Mouse (Mus musculus) stomach, postnatal 0 days (tissue): Measurements from ENCODE around the gene Arhgef28. TPM values are rescaled to one million over a fixed set of nuclear protein-coding genes. Genes with fewer than 3 reads are reported as not detected.

Experiments used
- ATAC-seq: fragments of 200-750 bp; cut with Nextera tagmentation; 2 replicates; pipeline ENCODE4 v1.8.0; 2017; ENCODE audit not compliant: low FRiP score, low TSS enrichment
- DNase-seq: peaks from one replicate; pipeline ENCODE4 v3.0.0-alpha.2; 2016; ENCODE audit warnings: low spot score
- H3K27ac ChIP-seq: fragments of 300-500 bp; sonication (generic); replicated peaks from 2 replicates; pipeline ENCODE4 v1.5.1; 2014; ENCODE audit warnings: mild to moderate bottlenecking, control low read depth
- H3K27me3 ChIP-seq: fragments of 300-500 bp; sonication (generic); 2 replicates; pipeline ENCODE4 v1.6.1; 2014; ENCODE audit warnings: low read length; ENCODE audit not compliant: control insufficient read depth, insufficient read depth
- H3K36me3 ChIP-seq: fragments of 300-500 bp; sonication (generic); 2 replicates; pipeline ENCODE4 v1.6.1; 2014; ENCODE audit warnings: low read length, mixed read lengths; ENCODE audit not compliant: control insufficient read depth, insufficient read depth
- H3K4me1 ChIP-seq: fragments of 300-500 bp; sonication (generic); replicated peaks from 2 replicates; pipeline ENCODE4 v1.6.1; 2014; ENCODE audit warnings: antibody characterized with exemption; ENCODE audit not compliant: control insufficient read depth, insufficient read depth
- H3K4me2 ChIP-seq: fragments of 300-500 bp; sonication (generic); replicated peaks from 2 replicates; pipeline ENCODE4 v1.6.1; 2014; ENCODE audit warnings: low read depth, mild to moderate bottlenecking, control low read depth, moderate library complexity
- H3K4me3 ChIP-seq: fragments of 300-500 bp; sonication (generic); 2 replicates; pipeline ENCODE4 v1.5.1; 2014; ENCODE audit warnings: low read depth, low read length, control low read depth
- H3K9ac ChIP-seq: fragments of 300-500 bp; sonication (generic); 2 replicates; pipeline ENCODE4 v1.6.1; 2014; ENCODE audit warnings: mild to moderate bottlenecking, low read length, control low read depth, mixed read lengths
- H3K9me3 ChIP-seq: fragments of 300-500 bp; sonication (generic); 2 replicates; pipeline ENCODE4 v1.6.1; 2016; ENCODE audit warnings: low read length; ENCODE audit not compliant: control insufficient read depth
- CTCF ChIP-seq: IDR thresholded peaks from 2 replicates; pipeline ENCODE4 v1.5.1; 2016; ENCODE audit warnings: antibody characterized with exemption, low read depth, mild to moderate bottlenecking, moderate library complexity
- EP300 ChIP-seq: optimal IDR thresholded peaks from 2 replicates; pipeline ENCODE3; 2016; ENCODE audit warnings: antibody characterized with exemption
- WGBS: fragments of 180-500 bp; shearing (Covaris S2); extraction: QIAGEN DNeasy Blood & Tissue Kit; methylation state at CpG from one replicate; pipeline ENCODE4 v1.1.7; 2014; 5-methylcytosine and 5-hydroxymethylcytosine counted together
- polyA plus RNA-seq: library from polyadenylated mRNA; unstranded; fragments of >200 nt; fragmentation: Nextera tagmentation; extraction: Ambion mirVana; gene quantifications from 2 replicates; pipeline ENCODE4 v1.2.1, GENCODE M21; 2015

Gene Arhgef28
- polyA plus RNA-seq, 1 experiment from 2014 or later, result 23.1 TPM

GRCm38 (mm10) chr13:98210137-98210536 lies 3.9 kb upstream of the Arhgef28 start:
- no peak for TF ChIP-seq EP300
- TF ChIP-seq CTCF, result no peak

GRCm38 (mm10) chr13:98208842-98209241 lies 2.6 kb upstream of the Arhgef28 start:
- Histone ChIP-seq H3K36me3 (no peaks in the 10 kb centered on the region), H3K9ac (no peak overlapping the region), H3K4me3 (no peak overlapping the region), H3K4me1 (no peaks in the 10 kb centered on the region), H3K4me2 (no peak overlapping the region), H3K9me3 (no peaks in the 10 kb centered on the region), H3K27ac (no peak overlapping the region), H3K27me3 (no peaks in the 10 kb centered on the region)
- DNase-seq (no peak), ATAC-seq (no peak)
- 43% methylated on average over 9 of the region's 9 CpGs for WGBS
- TF ChIP-seq CTCF (peak; percentile 67), EP300 (no peak)

More at GRCm38 (mm10) chr13:98210137-98210536, 3.9 kb upstream of the Arhgef28 start:
- Histone ChIP-seq H3K4me3 (no peak overlapping the region), H3K36me3 (no peaks in the 10 kb centered on the region), H3K27ac (no peak overlapping the region), H3K27me3 (no peaks in the 10 kb centered on the region), H3K9me3 (no peaks in the 10 kb centered on the region), H3K4me1 (no peaks in the 10 kb centered on the region), H3K4me2 (no peak overlapping the region), H3K9ac (no peak overlapping the region)
- DNase-seq (no peak), ATAC-seq (no peak)
- 81% methylated on average over 7 of the region's 7 CpGs for WGBS

- H3K27ac ChIP-seq, result peak overlapping the region; percentile 90
- no peak for TF ChIP-seq CTCF
- no peak for TF ChIP-seq EP300
- no peaks in the 10 kb centered on the region for H3K4me1 ChIP-seq
- H3K9ac ChIP-seq, result peak overlapping the region; percentile 75
- no peaks in the 10 kb centered on the region for H3K36me3 ChIP-seq
- no peaks in the 10 kb centered on the region for H3K27me3 ChIP-seq
- H3K4me3 ChIP-seq, result peak overlapping the region; percentile 66
- 5% methylated on average over 13 of the region's 13 CpGs for WGBS
- no peaks in the 10 kb centered on the region for H3K9me3 ChIP-seq
- peak overlapping the region; percentile 91 for H3K4me2 ChIP-seq
- ATAC-seq, result no peak
- DNase-seq, result no peak
These were observed 269 bp upstream of the Arhgef28 start for GRCm38 (mm10) chr13:98206546-98206870.

- DNase-seq (peak; percentile 30), ATAC-seq (no peak)
- no peaks in the 10 kb centered on the region for H3K4me1 ChIP-seq
- peak overlapping the region; percentile 90 for H3K27ac ChIP-seq
- H3K4me2 ChIP-seq, result peak overlapping the region; percentile 91
- peak overlapping the region; percentile 75; the same call in 1 of the 2 replicates for H3K9ac ChIP-seq
- H3K27me3 ChIP-seq, result no peaks in the 10 kb centered on the region
- peak overlapping the region; percentile 66 for H3K4me3 ChIP-seq
- WGBS, result 22% methylated on average over 8 of the region's 8 CpGs
- H3K36me3 ChIP-seq, result no peaks in the 10 kb centered on the region
- no peak for TF ChIP-seq CTCF
- TF ChIP-seq EP300, result no peak
- H3K9me3 ChIP-seq, result no peaks in the 10 kb centered on the region
These were observed 1.1 kb downstream of the Arhgef28 start for GRCm38 (mm10) chr13:98205111-98205510.

GRCm38 (mm10) chr13:98204371-98204770 lies 1.9 kb downstream of the Arhgef28 start:
- Histone ChIP-seq H3K27ac (no peak overlapping the region), H3K36me3 (no peaks in the 10 kb centered on the region), H3K4me3 (no peak overlapping the region), H3K27me3 (no peaks in the 10 kb centered on the region), H3K9ac (no peak overlapping the region), H3K9me3 (no peaks in the 10 kb centered on the region), H3K4me2 (peak overlapping the region; percentile 91), H3K4me1 (no peaks in the 10 kb centered on the region)
- DNase-seq (peak; percentile 71), ATAC-seq (0 out of 2 replicates have a peak, but pooled peaks have one; percentile 38)
- 59% methylated on average over 8 of the region's 8 CpGs for WGBS
- no peak for TF ChIP-seq CTCF
- TF ChIP-seq EP300, result no peak

GRCm38 (mm10) chr13:98201436-98201835 lies 4.8 kb downstream of the Arhgef28 start:
- Histone ChIP-seq H3K36me3 (no peaks in the 10 kb centered on the region), H3K27me3 (no peaks in the 10 kb centered on the region), H3K4me3 (no peak overlapping the region), H3K4me1 (no peaks in the 10 kb centered on the region), H3K9ac (no peak overlapping the region), H3K4me2 (no peak overlapping the region; the same call in 1 of the 2 replicates), H3K9me3 (no peaks in the 10 kb centered on the region), H3K27ac (0 out of 2 replicates have a peak overlapping the region, but pooled peaks have one; percentile 4)
- TF ChIP-seq CTCF (no peak), EP300 (no peak)
- no peak for ATAC-seq
- DNase-seq, result peak; percentile 41
- WGBS, result 45% methylated on average over 9 of the region's 9 CpGs
